Mouse (Mus musculus): ENCODE results near the gene Gm26965. TPM values are rescaled to one million over a fixed set of nuclear protein-coding genes. Genes with fewer than 3 reads are reported as not detected.
A peak's percentile ranks its signal among the peaks of the same experiment; 100 is the strongest.

Gene Gm26965
- total RNA-seq, 1 experiment: 0.18 TPM

GRCm38 (mm10) chr13:67495631-67496030 is 30.3 kb downstream of the Gm26965 start:
- Histone ChIP-seq H3K4me1 (ENCODE audit: control insufficient read depth in 2 of 2, insufficient read depth in 2 of 2, low read length in 2 of 2, poor library complexity in 1 of 2) (peaks cover 0 to 2% of the 10 kb centered on the region in 2 experiments; a peak in 1 of 4 replicates), H3K27ac (ENCODE audit: insufficient read depth, low read depth, low read length, poor library complexity, severe bottlenecking) (no peak overlapping the region), H3K4me3 (ENCODE audit: insufficient read depth in 1 of 2, low read depth in 1 of 2, low read length in 2 of 2, poor library complexity in 1 of 2, severe bottlenecking in 1 of 2) (no peak overlapping the region), H3K36me3 (ENCODE audit: control insufficient read depth, insufficient read depth, low read length, poor library complexity, severe bottlenecking) (no peaks in the 10 kb centered on the region; the same call in none of the 2 replicates), H3K9me3 (ENCODE audit: control insufficient read depth, insufficient read depth, low read depth, low read length) (no peaks in the 10 kb centered on the region), H3K9ac (ENCODE audit: insufficient read depth, low read depth, low read length, poor library complexity, severe bottlenecking) (no peak overlapping the region)
- DNase-seq (ENCODE audit: low read depth, low spot score): no peak
- no peak for TF ChIP-seq ZNF384 (IDR thresholded peaks at IDR 0.05; ENCODE audit: low read depth, low read length)
- TF ChIP-seq ZC3H11A (IDR thresholded peaks at IDR 0.05; ENCODE audit: borderline replicate concordance, low read depth, low read length): no peak
- no peak for TF ChIP-seq MAFK (IDR thresholded peaks at IDR 0.05; ENCODE audit: insufficient read depth, low read depth, low read length)
- no peak for TF ChIP-seq HCFC1 (IDR thresholded peaks at IDR 0.05; ENCODE audit: borderline replicate concordance, insufficient read depth, low read length)
- TF ChIP-seq CHD2 (IDR thresholded peaks at IDR 0.05; ENCODE audit: low read depth, low read length): peak; percentile 49; the same call in 1 of the 2 replicates
- in situ Hi-C loops (cut with MboI; ENCODE audit: low sequenced_read_pairs in 2 of 2, unreplicated experiment in 2 of 2): no loop called here

DNA sequence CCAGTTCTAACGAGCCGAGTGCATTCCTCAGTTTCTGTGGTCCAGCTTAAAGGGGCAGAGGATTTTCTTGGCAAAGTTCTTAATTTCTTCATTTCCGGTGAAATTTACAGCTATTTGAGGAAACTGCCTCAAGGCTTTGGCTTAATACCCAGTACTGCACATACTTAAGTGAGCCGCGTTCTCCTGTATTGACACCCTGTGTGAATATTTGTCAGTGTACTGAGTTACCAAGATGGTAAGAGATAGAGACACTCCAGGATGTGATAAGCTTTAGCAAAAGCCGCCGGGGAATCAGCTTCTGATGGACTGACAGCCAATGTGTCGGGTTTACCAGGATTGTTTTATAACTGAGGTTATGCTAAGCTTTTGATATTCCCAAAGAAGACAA is 41.5 kb downstream of the Gm26965 start:
- in situ Hi-C loops (cut with MboI; ENCODE audit: low sequenced_read_pairs in 2 of 2, unreplicated experiment in 2 of 2): no loop called here
- Histone ChIP-seq H3K9ac (ENCODE audit: insufficient read depth, low read depth, low read length, poor library complexity, severe bottlenecking) (peak overlapping the region; percentile 45; the same call in 1 of the 2 replicates), H3K27ac (ENCODE audit: insufficient read depth, low read depth, low read length, poor library complexity, severe bottlenecking) (no peak overlapping the region), H3K36me3 (ENCODE audit: control insufficient read depth, insufficient read depth, low read length, poor library complexity, severe bottlenecking) (no peaks in the 10 kb centered on the region), H3K9me3 (ENCODE audit: control insufficient read depth, insufficient read depth, low read depth, low read length) (no peaks in the 10 kb centered on the region), H3K4me1 (ENCODE audit: control insufficient read depth in 2 of 2, insufficient read depth in 2 of 2, low read length in 2 of 2, poor library complexity in 1 of 2) (peaks cover 0 to 1% of the 10 kb centered on the region in 2 experiments; a peak in 2 of 4 replicates), H3K4me3 (ENCODE audit: insufficient read depth in 1 of 2, low read depth in 1 of 2, low read length in 2 of 2, poor library complexity in 1 of 2, severe bottlenecking in 1 of 2) (peak overlapping the region; percentile 86 to 95)
- TF ChIP-seq HCFC1 (IDR thresholded peaks at IDR 0.05; ENCODE audit: borderline replicate concordance, insufficient read depth, low read length) (no peak), CHD2 (IDR thresholded peaks at IDR 0.05; ENCODE audit: low read depth, low read length) (no peak), MAFK (IDR thresholded peaks at IDR 0.05; ENCODE audit: insufficient read depth, low read depth, low read length) (no peak), ZC3H11A (IDR thresholded peaks at IDR 0.05; ENCODE audit: borderline replicate concordance, low read depth, low read length) (no peak), ZNF384 (IDR thresholded peaks at IDR 0.05; ENCODE audit: low read depth, low read length) (no peak)
- DNase-seq (ENCODE audit: low read depth, low spot score): no peak

DNA sequence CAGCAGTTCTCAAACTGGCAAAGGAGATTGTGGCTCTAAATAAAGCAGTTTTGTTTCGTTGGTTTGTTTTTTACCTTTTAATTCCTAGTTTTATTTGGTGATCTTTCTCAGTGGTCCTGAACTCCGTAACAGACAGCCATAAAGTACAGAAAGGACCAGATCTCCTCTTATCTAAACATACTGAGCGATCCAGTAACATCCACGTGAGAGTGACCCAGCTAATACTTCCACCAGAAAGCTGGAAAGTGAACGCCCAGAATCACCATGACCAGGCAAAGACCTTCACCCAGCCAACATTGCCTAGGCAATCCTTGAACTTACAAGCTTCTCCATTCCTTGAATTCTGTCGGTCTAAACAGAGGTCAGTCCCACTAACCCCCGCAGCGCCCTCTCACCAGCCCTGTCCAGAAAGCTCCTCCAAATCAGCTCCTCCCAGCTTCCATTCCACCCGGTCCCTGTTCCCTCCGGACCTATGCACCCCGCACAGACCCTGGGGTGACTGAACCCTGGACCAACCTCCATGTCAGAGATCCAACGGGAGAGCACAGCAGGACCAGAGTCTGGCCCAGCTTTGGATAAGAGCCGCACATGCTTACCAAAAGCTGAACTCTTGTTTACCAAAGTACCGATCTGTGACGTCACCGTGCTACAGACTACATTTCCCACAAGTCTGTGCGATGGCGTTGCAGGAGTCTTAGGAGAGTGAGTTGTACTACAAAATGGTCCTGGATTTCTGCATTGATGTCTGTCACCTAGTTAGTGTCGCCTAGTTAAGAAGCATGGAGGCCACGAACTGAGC is 42.1 kb downstream of the Gm26965 start, which contains the start of gene Zfp874b:
Zfp874b (minus strand) TSS at position 634 of the 799 bp plus-strand sequence.
- no peaks in the 10 kb centered on the region for H3K9me3 ChIP-seq (ENCODE audit: control insufficient read depth, insufficient read depth, low read depth, low read length)
- peak within 1 kb of the TSS; percentile 80 for H3K9ac ChIP-seq (ENCODE audit: insufficient read depth, low read depth, low read length, poor library complexity, severe bottlenecking)
- in situ Hi-C loops (cut with MboI; ENCODE audit: low sequenced_read_pairs in 2 of 2, unreplicated experiment in 2 of 2): no loop called here
- H3K4me1 ChIP-seq (ENCODE audit: control insufficient read depth in 2 of 2, insufficient read depth in 2 of 2, low read length in 2 of 2, poor library complexity in 1 of 2): peaks cover 0 to 1% of the 10 kb centered on the region in 2 experiments; a peak in 2 of 4 replicates
- H3K27ac ChIP-seq (ENCODE audit: insufficient read depth, low read depth, low read length, poor library complexity, severe bottlenecking): peak within 1 kb of the TSS; percentile 48; the same call in 1 of the 2 replicates
- H3K4me3 ChIP-seq (ENCODE audit: insufficient read depth in 1 of 2, low read depth in 1 of 2, low read length in 2 of 2, poor library complexity in 1 of 2, severe bottlenecking in 1 of 2): peak within 1 kb of the TSS; percentile 86 to 95
- H3K36me3 ChIP-seq (ENCODE audit: control insufficient read depth, insufficient read depth, low read length, poor library complexity, severe bottlenecking): no peaks in the 10 kb centered on the region
- peak; percentile 75 for DNase-seq (ENCODE audit: low read depth, low spot score)
- TF ChIP-seq CHD2 (IDR thresholded peaks at IDR 0.05; ENCODE audit: low read depth, low read length): no peak
- no peak for TF ChIP-seq ZC3H11A (IDR thresholded peaks at IDR 0.05; ENCODE audit: borderline replicate concordance, low read depth, low read length)
- TF ChIP-seq ZNF384 (IDR thresholded peaks at IDR 0.05; ENCODE audit: low read depth, low read length): no peak
- peak; percentile 88 for TF ChIP-seq HCFC1 (IDR thresholded peaks at IDR 0.05; ENCODE audit: borderline replicate concordance, insufficient read depth, low read length)
- TF ChIP-seq MAFK (IDR thresholded peaks at IDR 0.05; ENCODE audit: insufficient read depth, low read depth, low read length): no peak

- Histone ChIP-seq H3K4me3 (ENCODE audit: insufficient read depth in 1 of 2, low read depth in 1 of 2, low read length in 2 of 2, poor library complexity in 1 of 2, severe bottlenecking in 1 of 2) (no peak overlapping the region), H3K9ac (ENCODE audit: insufficient read depth, low read depth, low read length, poor library complexity, severe bottlenecking) (no peak overlapping the region), H3K27ac (ENCODE audit: insufficient read depth, low read depth, low read length, poor library complexity, severe bottlenecking) (no peak overlapping the region), H3K9me3 (ENCODE audit: control insufficient read depth, insufficient read depth, low read depth, low read length) (no peaks in the 10 kb centered on the region), H3K36me3 (ENCODE audit: control insufficient read depth, insufficient read depth, low read length, poor library complexity, severe bottlenecking) (no peaks in the 10 kb centered on the region), H3K4me1 (ENCODE audit: control insufficient read depth in 2 of 2, insufficient read depth in 2 of 2, low read length in 2 of 2, poor library complexity in 1 of 2) (peaks cover 0 to 1% of the 10 kb centered on the region in 2 experiments; a peak in 2 of 4 replicates)
- TF ChIP-seq ZNF384 (IDR thresholded peaks at IDR 0.05; ENCODE audit: low read depth, low read length) (no peak), CHD2 (IDR thresholded peaks at IDR 0.05; ENCODE audit: low read depth, low read length) (no peak), MAFK (IDR thresholded peaks at IDR 0.05; ENCODE audit: insufficient read depth, low read depth, low read length) (no peak), ZC3H11A (IDR thresholded peaks at IDR 0.05; ENCODE audit: borderline replicate concordance, low read depth, low read length) (no peak), HCFC1 (IDR thresholded peaks at IDR 0.05; ENCODE audit: borderline replicate concordance, insufficient read depth, low read length) (no peak)
- DNase-seq (ENCODE audit: low read depth, low spot score): no peak
- in situ Hi-C loops (cut with MboI; ENCODE audit: low sequenced_read_pairs in 2 of 2, unreplicated experiment in 2 of 2): no loop called here
Observed at GRCm38 (mm10) chr13:67481528-67481927, 44.4 kb downstream of the Gm26965 start.

Data from ES-E14 (cell line).